Mouse (Mus musculus) intestine, embryonic 15.5 days (tissue): ENCODE measurements at regions not wholly inside any gene's neighbourhood (a gene's known extent, or its start where the extent isn't known, plus 50 kb on each side); places are given as distances from the start of the nearest gene placed in this dataset.
A peak's percentile ranks its signal among the peaks of the same experiment; 100 is the strongest.

Source experiments
- ATAC-seq: fragments of 200-750 bp; cut with Nextera tagmentation; 2 replicates; pipeline ENCODE4 v1.8.0; 2017; ENCODE audit warnings: moderate TSS enrichment, moderate library complexity
- H3K27ac ChIP-seq: fragments of 300-500 bp; sonication (generic); 2 replicates; pipeline ENCODE4 v1.5.1; 2015; ENCODE audit warnings: mild to moderate bottlenecking, inconsistent platforms
- H3K27me3 ChIP-seq: fragments of 300-500 bp; sonication (generic); replicated peaks from 2 replicates; pipeline ENCODE4 v1.6.1; 2015; ENCODE audit warnings: inconsistent platforms
- H3K36me3 ChIP-seq: fragments of 300-500 bp; sonication (generic); 2 replicates; pipeline ENCODE4 v1.6.1; 2015; ENCODE audit warnings: inconsistent platforms
- H3K4me1 ChIP-seq: fragments of 300-500 bp; sonication (generic); replicated peaks from 2 replicates; pipeline ENCODE4 v1.6.1; 2015; ENCODE audit warnings: inconsistent platforms
- H3K4me2 ChIP-seq: fragments of 300-500 bp; sonication (generic); replicated peaks from 2 replicates; pipeline ENCODE4 v1.6.1; 2015; ENCODE audit warnings: mild to moderate bottlenecking, inconsistent platforms
- H3K4me3 ChIP-seq: fragments of 300-500 bp; sonication (generic); replicated peaks from 2 replicates; pipeline ENCODE4 v1.5.1; 2015; ENCODE audit warnings: inconsistent platforms
- H3K9ac ChIP-seq: fragments of 300-500 bp; sonication (generic); 2 replicates; pipeline ENCODE4 v1.6.1; 2015; ENCODE audit warnings: inconsistent platforms
- H3K9me3 ChIP-seq: fragments of 300-500 bp; sonication (generic); 2 replicates; pipeline ENCODE4 v1.6.1; 2016; ENCODE audit warnings: inconsistent platforms
- WGBS: fragments of 180-500 bp; shearing (Covaris S2); methylation state at CpG from one replicate; pipeline ENCODE4 v1.1.7; 2015; 5-methylcytosine and 5-hydroxymethylcytosine counted together

GRCm38 (mm10) chr5:6356161-6356560 is 607.0 kb upstream of the Steap1 start:
- H3K27me3 ChIP-seq, result no peaks in the 10 kb centered on the region
- no peak overlapping the region for H3K27ac ChIP-seq
- no peaks in the 10 kb centered on the region for H3K9me3 ChIP-seq
- H3K4me3 ChIP-seq, result no peak overlapping the region
- H3K36me3 ChIP-seq, result no peaks in the 10 kb centered on the region
- H3K9ac ChIP-seq, result no peak overlapping the region
- ATAC-seq, result no peak
- no peaks in the 10 kb centered on the region for H3K4me1 ChIP-seq
- no peak overlapping the region for H3K4me2 ChIP-seq

GRCm38 (mm10) chr5:6347279-6347678 is 598.2 kb upstream of the Steap1 start:
- no peaks in the 10 kb centered on the region for H3K27me3 ChIP-seq
- no peaks in the 10 kb centered on the region for H3K36me3 ChIP-seq
- WGBS, result 98% methylated on average over 1 of the region's 1 CpGs
- no peak overlapping the region for H3K4me3 ChIP-seq
- H3K9ac ChIP-seq, result no peak overlapping the region
- ATAC-seq, result no peak
- no peaks in the 10 kb centered on the region for H3K9me3 ChIP-seq
- H3K4me1 ChIP-seq, result no peaks in the 10 kb centered on the region
- H3K4me2 ChIP-seq, result no peak overlapping the region
- no peak overlapping the region for H3K27ac ChIP-seq

GRCm38 (mm10) chr5:6344751-6345150 is 595.6 kb upstream of the Steap1 start:
- WGBS, result 76% methylated on average over 4 of the region's 4 CpGs
- Histone ChIP-seq H3K9me3 (no peaks in the 10 kb centered on the region), H3K27ac (no peak overlapping the region), H3K4me2 (no peak overlapping the region), H3K27me3 (no peaks in the 10 kb centered on the region), H3K36me3 (no peaks in the 10 kb centered on the region), H3K4me3 (no peak overlapping the region), H3K9ac (no peak overlapping the region), H3K4me1 (no peaks in the 10 kb centered on the region)
- ATAC-seq, result no peak

DNA sequence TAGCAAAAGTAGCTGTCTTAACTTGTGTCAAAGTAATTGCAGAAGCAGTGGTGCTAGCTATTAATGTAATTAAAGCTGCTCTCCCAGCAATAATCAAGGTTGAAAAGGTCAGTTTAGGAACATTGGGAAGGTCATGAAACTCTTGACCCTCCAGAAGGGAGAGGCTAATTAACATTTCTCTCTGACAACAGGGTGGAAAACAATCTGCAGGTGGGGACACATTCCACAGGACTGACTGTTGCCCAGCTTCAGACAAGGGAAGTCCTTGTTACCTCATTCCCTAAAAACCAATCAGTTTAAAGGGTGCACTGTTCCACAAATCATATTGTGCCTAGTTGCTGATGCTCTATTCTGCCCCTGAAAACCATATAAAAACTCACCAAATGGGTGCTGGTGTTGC is 580.5 kb upstream of the Steap1 start:
- Histone ChIP-seq H3K27me3 (no peaks in the 10 kb centered on the region), H3K4me2 (no peak overlapping the region), H3K9ac (no peak overlapping the region), H3K27ac (no peak overlapping the region), H3K4me1 (no peaks in the 10 kb centered on the region), H3K36me3 (no peaks in the 10 kb centered on the region), H3K4me3 (no peak overlapping the region), H3K9me3 (no peaks in the 10 kb centered on the region)
- ATAC-seq, result no peak

DNA sequence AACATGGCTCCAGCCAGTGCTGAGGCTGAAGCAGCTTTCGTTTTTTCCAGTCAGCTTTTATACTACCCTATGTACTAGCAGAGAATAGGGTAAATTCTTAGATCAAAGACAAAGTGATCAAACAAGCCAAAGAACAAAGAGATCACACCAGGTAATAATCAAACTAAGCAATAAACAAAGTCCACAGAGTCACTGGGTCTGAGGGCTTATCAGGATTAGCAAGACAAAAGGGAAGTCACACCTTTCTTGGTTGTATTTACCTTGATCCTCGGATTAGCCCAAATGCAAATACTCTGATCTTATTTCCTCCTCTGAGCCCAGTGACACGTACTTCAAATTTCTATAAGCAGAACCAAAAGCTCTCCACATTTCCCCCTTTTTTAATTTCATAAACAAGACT is 579.4 kb upstream of the Steap1 start:
- Histone ChIP-seq H3K4me2 (no peak overlapping the region), H3K4me3 (no peak overlapping the region), H3K4me1 (no peaks in the 10 kb centered on the region), H3K36me3 (no peaks in the 10 kb centered on the region), H3K27ac (no peak overlapping the region), H3K9ac (no peak overlapping the region), H3K9me3 (no peaks in the 10 kb centered on the region), H3K27me3 (no peaks in the 10 kb centered on the region)
- 13% methylated on average over 3 of the region's 3 CpGs for WGBS
- peak; percentile 28; the same call in 1 of the 2 replicates for ATAC-seq

DNA sequence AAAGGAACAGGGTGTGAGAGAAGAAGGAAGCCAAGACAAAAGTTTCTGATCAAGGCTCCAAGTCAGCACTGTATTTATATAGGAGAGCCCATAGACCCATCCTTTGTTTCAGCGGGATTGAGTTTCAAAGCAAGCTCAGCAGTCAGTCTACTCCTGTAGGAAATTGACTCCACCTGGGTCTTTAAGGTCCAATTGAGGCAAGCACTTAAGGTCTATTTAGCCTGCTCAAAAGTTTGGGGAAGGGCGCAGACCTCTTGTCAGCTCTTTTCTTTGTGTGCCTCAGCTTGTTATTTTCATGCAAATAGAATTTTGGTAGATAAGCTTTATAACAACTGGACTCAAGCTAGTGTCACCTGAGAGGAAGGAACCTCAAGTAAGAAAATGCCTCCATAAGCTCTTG is 549.4 kb upstream of the Steap1 start:
- no peak for ATAC-seq
- Histone ChIP-seq H3K4me1 (no peaks in the 10 kb centered on the region), H3K9me3 (no peaks in the 10 kb centered on the region), H3K4me3 (no peak overlapping the region), H3K27me3 (no peaks in the 10 kb centered on the region), H3K4me2 (no peak overlapping the region), H3K27ac (no peak overlapping the region), H3K36me3 (no peaks in the 10 kb centered on the region), H3K9ac (no peak overlapping the region)
- 81% methylated on average over 2 of the region's 2 CpGs for WGBS

DNA sequence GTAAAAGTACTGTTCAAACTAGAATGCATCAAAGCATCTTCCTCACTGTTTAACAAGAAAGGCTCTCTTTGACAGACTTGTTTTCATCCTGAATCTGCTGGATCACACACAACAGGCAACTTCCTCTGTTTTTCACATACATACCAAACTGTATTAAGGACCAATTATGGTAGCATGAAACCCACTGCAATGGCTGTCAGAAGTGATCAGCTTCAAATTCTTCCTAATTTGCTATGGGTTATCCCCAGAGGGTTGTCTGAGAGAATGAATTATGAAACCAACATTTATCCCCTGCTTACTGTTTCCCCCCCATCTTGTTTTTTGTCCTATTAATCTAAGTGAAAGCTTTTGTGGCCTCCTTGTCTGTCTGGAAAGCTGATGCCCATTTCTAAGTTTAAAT is 545.2 kb upstream of the Steap1 start:
- no peak for ATAC-seq
- no peaks in the 10 kb centered on the region for H3K27me3 ChIP-seq

DNA sequence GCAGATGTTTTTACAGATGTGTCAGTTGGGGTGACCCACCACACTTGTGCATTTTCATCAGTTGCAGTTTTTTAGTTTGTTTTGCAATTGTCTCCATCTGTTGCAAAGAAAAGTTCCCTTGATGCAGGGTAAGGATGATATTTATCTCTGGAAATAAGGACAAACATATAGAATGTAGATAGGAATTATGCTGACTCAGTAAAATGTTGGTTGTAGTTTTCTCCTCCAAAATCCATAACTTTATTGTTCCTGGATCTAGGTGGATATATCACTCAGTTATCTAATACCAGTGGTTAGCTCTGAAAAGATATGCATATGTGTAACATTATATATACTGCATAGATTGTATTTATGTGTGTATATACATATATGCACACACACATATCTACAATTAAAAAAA is 502.1 kb upstream of the Steap1 start:
- no peak overlapping the region for H3K4me2 ChIP-seq
- no peak overlapping the region for H3K4me3 ChIP-seq
- no peaks in the 10 kb centered on the region for H3K36me3 ChIP-seq
- H3K4me1 ChIP-seq, result no peaks in the 10 kb centered on the region
- H3K27me3 ChIP-seq, result no peaks in the 10 kb centered on the region
- no peaks in the 10 kb centered on the region for H3K9me3 ChIP-seq
- no peak overlapping the region for H3K9ac ChIP-seq
- ATAC-seq, result no peak
- no peak overlapping the region for H3K27ac ChIP-seq

More for the DNA sequence above, 545.2 kb upstream of the Steap1 start:
- Histone ChIP-seq H3K4me1 (no peaks in the 10 kb centered on the region), H3K4me3 (no peak overlapping the region), H3K9me3 (no peaks in the 10 kb centered on the region), H3K4me2 (no peak overlapping the region), H3K27ac (no peak overlapping the region), H3K36me3 (no peaks in the 10 kb centered on the region), H3K9ac (no peak overlapping the region)
